Mouse (Mus musculus) forebrain, embryonic 16.5 days (tissue): ENCODE measurements around the gene Sf3b4. TPM values are rescaled to one million over a fixed set of nuclear protein-coding genes. Genes with fewer than 3 reads are reported as not detected.
A peak's percentile ranks its signal among the peaks of the same experiment; 100 is the strongest.

Source experiments
- ATAC-seq: fragments of 200-750 bp; cut with Nextera tagmentation; 2 replicates; pipeline ENCODE4 v1.8.0; 2017; ENCODE audit warnings: mild to moderate bottlenecking, moderate library complexity
- H3K27ac ChIP-seq: fragments of 300-500 bp; sonication (generic); 2 replicates; pipeline ENCODE4 v1.5.1; 2014; ENCODE audit warnings: low read length, control low read depth
- H3K27me3 ChIP-seq: fragments of 300-500 bp; sonication (generic); replicated peaks from 2 replicates; pipeline ENCODE4 v1.6.1; 2014; ENCODE audit warnings: low read length; ENCODE audit not compliant: control insufficient read depth, insufficient read depth
- H3K36me3 ChIP-seq: fragments of 300-500 bp; sonication (generic); 2 replicates; pipeline ENCODE4 v1.6.1; 2014; ENCODE audit not compliant: control insufficient read depth, insufficient read depth
- H3K4me1 ChIP-seq: fragments of 300-500 bp; sonication (generic); replicated peaks from 2 replicates; pipeline ENCODE4 v1.6.1; 2014; ENCODE audit warnings: low read length; ENCODE audit not compliant: control insufficient read depth, insufficient read depth
- H3K4me2 ChIP-seq: fragments of 300-500 bp; sonication (generic); 2 replicates; pipeline ENCODE4 v1.6.1; 2014; ENCODE audit warnings: mild to moderate bottlenecking, low read length, control low read depth
- H3K4me3 ChIP-seq: fragments of 300-500 bp; sonication (generic); replicated peaks from 2 replicates; pipeline ENCODE4 v1.5.1; 2014; ENCODE audit warnings: mild to moderate bottlenecking, low read length, control low read depth
- H3K9ac ChIP-seq: fragments of 300-500 bp; sonication (generic); replicated peaks from 2 replicates; pipeline ENCODE4 v1.6.1; 2014; ENCODE audit warnings: low read depth, low read length, control low read depth
- H3K9me3 ChIP-seq: fragments of 300-500 bp; sonication (generic); 2 replicates; pipeline ENCODE4 v1.6.1; 2016; ENCODE audit warnings: low read length; ENCODE audit not compliant: control insufficient read depth
- WGBS: fragments of 180-500 bp; shearing (Covaris S2); extraction: QIAGEN DNeasy Blood & Tissue Kit; methylation state at CpG from one replicate; pipeline ENCODE4 v1.1.7; 2014; 5-methylcytosine and 5-hydroxymethylcytosine counted together
- polyA plus RNA-seq: library from polyadenylated mRNA; unstranded; fragments of >200 nt; fragmentation: Nextera tagmentation; extraction: Ambion mirVana; gene quantifications from 2 replicates; pipeline ENCODE4 v1.2.1, GENCODE M21; 2015

The Sf3b4 gene
- polyA plus RNA-seq, 1 experiment from 2014 or later, result 157 TPM

DNA sequence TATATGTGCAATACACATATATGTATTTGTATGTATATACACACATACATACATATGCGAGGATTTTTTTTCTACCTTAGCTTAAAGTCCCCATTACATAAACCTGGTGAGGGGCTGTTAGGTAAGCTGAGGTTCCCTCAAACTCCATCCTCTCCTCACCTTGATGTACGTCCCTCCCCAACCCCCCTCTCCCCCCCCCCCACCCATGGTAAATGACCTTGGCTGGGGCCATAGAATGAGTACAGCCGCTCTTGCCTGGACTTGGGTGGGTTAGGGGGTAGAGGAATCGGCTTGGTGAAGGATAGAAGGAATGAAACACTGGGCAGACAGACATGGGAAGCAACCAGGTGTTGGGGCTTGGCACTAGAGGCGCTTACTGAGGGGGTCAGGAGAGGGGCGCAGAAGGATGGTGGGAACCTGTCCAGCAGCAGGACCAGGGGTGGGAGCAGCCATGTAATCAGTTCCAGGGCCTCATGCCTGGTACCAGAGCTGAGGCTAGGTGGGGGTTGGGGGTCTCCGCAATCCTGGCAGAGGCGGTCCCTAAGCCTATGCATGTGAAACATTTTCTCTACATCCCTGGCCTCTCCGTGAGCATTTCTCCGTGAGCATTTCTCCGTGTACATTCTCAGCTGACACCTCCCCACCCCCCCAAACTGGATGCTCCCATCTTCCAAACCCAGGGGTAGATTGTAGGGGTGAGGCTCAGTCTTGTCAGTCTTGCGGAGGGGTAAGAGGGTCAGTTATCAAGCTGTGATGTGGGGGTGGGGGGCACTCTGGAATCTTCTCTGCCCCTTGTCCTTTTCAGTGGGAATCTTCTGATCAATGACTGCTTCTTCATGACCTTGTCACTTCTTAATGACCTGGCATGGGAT lies 9.6 kb downstream of the Sf3b4 start:
- Histone ChIP-seq H3K36me3 (peaks cover 5% of the 10 kb centered on the region; the same call in 1 of the 2 replicates), H3K4me3 (peak overlapping the region; percentile 59), H3K27ac (peak overlapping the region; percentile 36; the same call in 1 of the 2 replicates), H3K9ac (peak overlapping the region; percentile 82), H3K9me3 (no peaks in the 10 kb centered on the region), H3K4me1 (peaks cover 16% of the 10 kb centered on the region), H3K27me3 (no peaks in the 10 kb centered on the region), H3K4me2 (peak overlapping the region; percentile 56)
- peak; percentile 46 for ATAC-seq
- WGBS, result 36% methylated on average over 12 of the region's 12 CpGs

DNA sequence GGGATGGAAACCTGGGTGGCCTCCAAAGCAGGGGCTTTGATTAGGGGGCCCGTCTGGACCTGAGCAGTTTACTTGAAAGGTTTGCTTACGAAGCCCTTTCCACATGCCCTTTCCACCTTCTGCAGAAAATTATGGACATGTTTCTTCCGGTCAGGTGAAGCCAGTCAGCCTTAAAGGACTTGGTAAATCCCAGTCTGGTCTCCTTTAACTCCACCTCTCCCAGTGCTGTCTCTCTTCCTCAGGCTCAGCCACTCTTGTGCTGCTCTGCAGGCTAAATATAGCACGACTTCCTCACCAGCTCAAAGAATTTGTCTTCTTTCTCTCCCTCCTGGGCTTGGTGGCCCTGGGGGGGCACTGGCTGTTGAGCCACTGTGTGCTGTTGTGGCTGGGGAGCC lies 10.2 kb downstream of the Sf3b4 start:
- Histone ChIP-seq H3K27me3 (no peaks in the 10 kb centered on the region), H3K9ac (peak overlapping the region; percentile 82), H3K4me3 (peak overlapping the region; percentile 59), H3K36me3 (peaks cover 5% of the 10 kb centered on the region; the same call in 1 of the 2 replicates), H3K4me1 (peaks cover 16% of the 10 kb centered on the region), H3K27ac (0 out of 2 replicates have a peak overlapping the region, but pooled peaks have one; percentile 9), H3K9me3 (no peaks in the 10 kb centered on the region), H3K4me2 (peak overlapping the region; percentile 56)
- ATAC-seq, result no peak
- WGBS, result 34% methylated on average over 4 of the region's 4 CpGs

DNA sequence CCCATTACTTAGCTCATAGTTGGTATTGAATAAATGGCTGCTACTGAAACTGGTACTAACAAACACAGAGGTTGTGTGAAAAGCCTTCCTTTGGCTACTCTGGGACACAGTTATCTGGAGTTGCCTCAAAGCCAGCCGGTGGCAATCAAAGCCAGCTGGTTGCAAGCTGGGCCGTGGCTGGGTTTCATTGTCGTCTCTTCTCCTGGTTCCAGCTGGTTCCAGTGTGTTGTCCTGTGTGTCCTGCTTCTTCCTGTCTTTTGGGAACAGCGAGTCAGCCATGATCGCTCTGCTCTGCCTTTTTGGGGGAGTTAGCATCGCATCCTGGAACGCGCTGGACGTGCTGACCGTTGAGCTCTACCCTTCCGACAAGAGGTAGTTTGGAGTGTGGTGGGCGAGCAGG lies 20.8 kb downstream of the Sf3b4 start:
- 68% methylated on average over 12 of the region's 12 CpGs for WGBS
- Histone ChIP-seq H3K27me3 (no peaks in the 10 kb centered on the region), H3K4me1 (peaks cover 9% of the 10 kb centered on the region), H3K9me3 (no peaks in the 10 kb centered on the region), H3K27ac (no peak overlapping the region), H3K4me2 (no peak overlapping the region), H3K36me3 (peaks cover 16% of the 10 kb centered on the region), H3K4me3 (no peak overlapping the region), H3K9ac (no peak overlapping the region)
- ATAC-seq, result no peak

DNA sequence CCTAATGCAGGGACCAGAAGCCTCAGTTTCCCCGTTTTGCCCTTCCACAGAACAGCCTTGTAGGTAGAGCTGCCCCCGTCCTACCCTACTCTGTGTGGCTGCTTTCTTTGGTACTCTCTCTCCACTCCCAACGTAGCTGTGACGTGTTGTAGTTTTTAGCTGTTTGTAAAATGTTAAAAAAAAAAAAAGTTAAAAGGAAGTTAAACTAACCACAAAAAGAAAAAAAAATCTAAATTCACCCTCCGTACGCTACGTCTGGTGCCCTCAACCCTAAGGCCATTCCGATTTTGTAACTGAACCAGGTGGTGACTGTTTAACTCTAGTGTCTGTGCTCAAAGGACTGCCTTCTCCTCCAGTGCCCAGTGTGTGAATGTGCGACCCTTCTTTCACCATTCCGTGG lies 22.8 kb downstream of the Sf3b4 start:
- WGBS, result 91% methylated on average over 10 of the region's 10 CpGs
- H3K36me3 ChIP-seq, result peaks cover 10% of the 10 kb centered on the region

DNA sequence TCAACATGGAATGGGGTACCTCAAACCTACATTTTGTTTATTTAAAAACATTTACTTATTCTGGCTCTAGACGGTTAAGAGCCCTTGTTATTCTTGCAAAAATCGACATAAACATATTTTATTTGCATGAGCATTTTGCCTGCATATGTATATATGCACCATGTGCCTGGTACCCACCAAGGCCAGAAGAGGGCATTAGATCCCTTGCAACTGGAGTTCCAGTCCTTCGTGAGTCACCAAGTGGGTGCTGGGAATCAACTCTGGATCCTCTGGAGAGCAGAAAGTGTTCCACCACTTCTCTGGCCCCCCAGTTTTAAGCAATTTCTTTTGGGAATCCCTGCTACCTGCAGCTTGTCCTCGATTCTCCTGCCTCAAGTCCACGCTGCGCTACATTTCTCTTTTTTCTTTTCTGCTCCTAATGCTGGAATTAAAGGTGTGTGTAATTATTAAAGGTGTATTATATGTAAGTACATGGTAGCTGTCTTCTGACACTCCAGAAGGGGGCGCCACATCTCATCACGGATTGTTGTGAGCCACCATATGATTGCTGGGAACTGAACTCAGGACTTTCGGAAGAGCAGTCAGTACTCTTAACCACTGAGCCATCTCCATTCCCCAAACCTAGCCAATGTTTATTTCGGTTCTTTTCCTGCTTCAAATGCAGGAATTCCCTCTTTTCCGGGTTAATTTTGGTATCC lies 23.6 kb downstream of the Sf3b4 start:
- peaks cover 11% of the 10 kb centered on the region for H3K4me1 ChIP-seq
- no peak overlapping the region for H3K9ac ChIP-seq
- no peak overlapping the region for H3K27ac ChIP-seq
- H3K4me3 ChIP-seq, result no peak overlapping the region
- H3K27me3 ChIP-seq, result no peaks in the 10 kb centered on the region
- peaks cover 6% of the 10 kb centered on the region; the same call in 1 of the 2 replicates for H3K36me3 ChIP-seq
- no peak for ATAC-seq
- no peak overlapping the region for H3K4me2 ChIP-seq
- H3K9me3 ChIP-seq, result no peaks in the 10 kb centered on the region
- 95% methylated on average over 11 of the region's 11 CpGs for WGBS

More for the DNA sequence above, 22.8 kb downstream of the Sf3b4 start:
- Histone ChIP-seq H3K27me3 (no peaks in the 10 kb centered on the region), H3K4me3 (no peak overlapping the region), H3K9me3 (no peaks in the 10 kb centered on the region), H3K4me1 (peaks cover 11% of the 10 kb centered on the region), H3K9ac (no peak overlapping the region), H3K4me2 (no peak overlapping the region), H3K27ac (no peak overlapping the region)
- no peak for ATAC-seq

DNA sequence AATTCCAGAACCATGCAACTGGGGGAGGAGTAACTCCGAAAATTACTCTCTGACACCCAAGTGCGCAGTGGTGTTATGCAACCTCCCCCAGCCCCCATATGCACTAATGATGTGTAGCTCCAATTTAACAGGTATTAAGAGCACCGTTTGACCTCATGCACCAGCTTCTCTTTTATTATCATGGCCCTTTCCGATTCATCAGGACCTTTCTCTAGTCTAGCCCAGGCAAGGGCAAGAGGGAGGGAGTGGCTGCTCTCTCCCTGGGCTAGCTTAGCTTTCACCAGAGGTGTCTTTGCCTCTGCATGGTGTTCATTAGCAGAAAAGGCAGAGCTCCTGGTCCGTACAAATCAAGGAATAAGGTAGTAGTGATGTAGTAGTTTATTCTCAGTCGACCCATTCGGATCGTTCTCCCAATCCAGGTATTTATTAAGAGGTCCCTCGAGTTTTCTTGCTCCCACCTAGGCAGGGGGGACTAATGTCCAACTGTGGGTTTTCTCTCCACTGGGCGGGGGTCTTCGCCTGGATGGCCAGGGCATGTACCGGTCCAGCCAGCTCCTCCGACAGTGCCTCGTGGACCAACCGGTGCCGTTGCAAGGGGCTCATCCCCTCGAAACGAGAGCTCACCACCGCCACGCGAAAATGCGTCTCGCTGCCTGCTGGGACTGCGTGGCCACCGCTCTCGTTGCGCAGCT lies 24.5 kb downstream of the Sf3b4 start:
- Histone ChIP-seq H3K9me3 (no peaks in the 10 kb centered on the region), H3K4me2 (peak overlapping the region; percentile 95), H3K4me3 (peak overlapping the region; percentile 75), H3K27ac (peak overlapping the region; percentile 98), H3K4me1 (peaks cover 11% of the 10 kb centered on the region), H3K36me3 (peaks cover 6% of the 10 kb centered on the region; the same call in 1 of the 2 replicates), H3K9ac (peak overlapping the region; percentile 91), H3K27me3 (no peaks in the 10 kb centered on the region)
- WGBS, result 20% methylated on average over 27 of the region's 27 CpGs
- ATAC-seq, result no peak

DNA sequence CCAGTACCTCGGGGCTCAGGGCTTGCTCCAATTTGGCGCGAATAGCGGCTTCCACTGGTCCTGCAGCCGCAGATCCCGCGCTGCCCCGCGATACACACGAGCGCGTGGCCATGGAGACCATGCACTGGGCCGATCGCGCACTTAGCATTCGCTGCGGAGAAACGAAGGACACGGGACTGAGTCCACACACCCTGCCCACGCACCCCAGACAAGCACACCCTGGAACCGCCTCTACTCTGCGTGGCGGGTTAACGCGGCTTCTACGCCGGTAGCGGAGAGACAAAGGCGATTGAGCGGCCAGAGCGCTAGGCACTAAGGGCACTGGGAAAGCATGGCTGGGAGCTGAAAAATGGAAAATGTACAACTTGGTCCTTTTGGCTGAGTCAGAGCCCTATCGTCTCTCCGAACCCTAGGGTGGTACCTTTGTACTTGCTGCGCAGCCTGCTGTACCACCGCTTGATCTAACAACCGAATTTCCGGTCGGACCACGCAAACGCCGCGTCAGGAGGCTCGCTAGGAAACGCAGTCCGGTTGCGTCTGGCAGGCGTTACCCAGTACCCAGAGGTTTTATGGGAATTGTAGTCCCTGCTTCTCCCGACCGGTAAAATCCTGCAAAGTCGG lies 25.1 kb downstream of the Sf3b4 start:
- under 1% methylated on average over 50 of the region's 50 CpGs for WGBS

DNA sequence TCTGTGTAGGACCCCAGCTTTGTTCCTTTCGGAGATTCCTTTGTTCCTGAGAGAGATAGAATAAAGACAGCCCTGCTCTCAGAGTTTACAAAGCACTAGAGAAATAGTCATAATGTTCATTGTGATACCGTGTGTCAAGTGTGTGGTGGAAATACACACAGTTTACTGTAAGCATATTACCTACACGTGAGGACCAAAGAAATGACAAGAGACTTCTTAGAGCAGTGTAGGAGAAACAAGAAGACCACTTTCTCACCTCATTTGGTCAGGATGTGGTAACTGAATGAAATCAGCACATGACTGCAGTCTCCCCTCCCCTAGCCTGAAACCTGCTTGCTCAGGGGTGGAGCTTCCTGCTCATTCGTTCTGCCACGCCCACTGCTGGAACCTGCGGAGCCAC lies 26.0 kb downstream of the Sf3b4 start:
- H3K9ac ChIP-seq, result peak overlapping the region; percentile 46
- H3K9me3 ChIP-seq, result no peaks in the 10 kb centered on the region
- peak overlapping the region; percentile 75 for H3K4me3 ChIP-seq
- peaks cover 11% of the 10 kb centered on the region for H3K4me1 ChIP-seq
- ATAC-seq, result peak; percentile 11
- 10% methylated on average over 6 of the region's 6 CpGs for WGBS
- H3K4me2 ChIP-seq, result peak overlapping the region; percentile 95
- H3K36me3 ChIP-seq, result 0 out of 2 replicates have a peak, but pooled peaks cover 3% of the 10 kb centered on the region
- no peaks in the 10 kb centered on the region for H3K27me3 ChIP-seq
- H3K27ac ChIP-seq, result peak overlapping the region; percentile 37; the same call in 1 of the 2 replicates

More for the DNA sequence above, 25.1 kb downstream of the Sf3b4 start:
- H3K4me3 ChIP-seq, result peak overlapping the region; percentile 75
- H3K4me2 ChIP-seq, result peak overlapping the region; percentile 95
- H3K4me1 ChIP-seq, result peaks cover 11% of the 10 kb centered on the region
- peaks cover 6% of the 10 kb centered on the region; the same call in 1 of the 2 replicates for H3K36me3 ChIP-seq
- H3K9me3 ChIP-seq, result no peaks in the 10 kb centered on the region
- peak; percentile 96 for ATAC-seq
- no peaks in the 10 kb centered on the region for H3K27me3 ChIP-seq
- peak overlapping the region; percentile 91 for H3K9ac ChIP-seq
- peak overlapping the region; percentile 98 for H3K27ac ChIP-seq
